Mouse (Mus musculus) hematopoietic stem cell, adult 5-6 weeks (primary cell): ENCODE measurements around the gene Plekhs1. TPM values are rescaled to one million over a fixed set of nuclear protein-coding genes. Genes with fewer than 3 reads are reported as not detected.

Source experiments
- ATAC-seq, 2 experiments: fragments of 125-278 bp in 1 of 2; replicated peaks in 1 of 2; 2 replicates each; pipeline ENCODE4 v1.8.0; 2016 to 2017; ENCODE audit warnings: inconsistent platforms in 2 of 2, mild to moderate bottlenecking in 2 of 2, moderate number of reproducible peaks in 2 of 2, low read depth in 1 of 2, moderate TSS enrichment in 1 of 2; ENCODE audit not compliant: low FRiP score in 2 of 2, poor library complexity in 2 of 2, severe bottlenecking in 2 of 2, insufficient read depth in 1 of 2, low TSS enrichment in 1 of 2
- total RNA-seq: library from RNA; stranded (forward); fragments of 172-1452, 232-1000 nt; gene quantifications from 2 replicates; pipeline ENCODE4 v1.2.3, GENCODE M21; 2017

The Plekhs1 gene
- not detected in 2 replicates for total RNA-seq

- no peak for ATAC-seq
These were observed at the start of gene Plekhs1 for GRCm38 (mm10) chr19:56461522-56462101. Gene Plekhs1 (plus strand): TSS chr19:56461640.

GRCm38 (mm10) chr19:56418404-56418803 is 43.0 kb upstream of the Plekhs1 start:
- ATAC-seq, result no peak

- ATAC-seq, result no peak
These were observed 42.0 kb upstream of the Plekhs1 start for GRCm38 (mm10) chr19:56419452-56419851.

- no peak for ATAC-seq
These were observed 41.1 kb upstream of the Plekhs1 start for GRCm38 (mm10) chr19:56420345-56420744.

- ATAC-seq, result peak in 1 of 2 experiments; percentile 60; a peak in 2 of 4 replicates
These were observed 38.7 kb upstream of the Plekhs1 start for GRCm38 (mm10) chr19:56422476-56423338.

GRCm38 (mm10) chr19:56423370-56423769 is 38.1 kb upstream of the Plekhs1 start:
- no peak for ATAC-seq

GRCm38 (mm10) chr19:56424606-56425395 is 36.6 kb upstream of the Plekhs1 start:
- no peak for ATAC-seq

- no peak for ATAC-seq
These were observed 35.9 kb upstream of the Plekhs1 start for GRCm38 (mm10) chr19:56425492-56425891.

GRCm38 (mm10) chr19:56430369-56430768 is 31.1 kb upstream of the Plekhs1 start:
- ATAC-seq, result no peak

- ATAC-seq, result no peak
These were observed 28.7 kb upstream of the Plekhs1 start for GRCm38 (mm10) chr19:56432706-56433105.

- ATAC-seq, result no peak
These were observed 27.9 kb upstream of the Plekhs1 start for GRCm38 (mm10) chr19:56433581-56433980.

GRCm38 (mm10) chr19:56436380-56436779 is 25.1 kb upstream of the Plekhs1 start:
- no peak for ATAC-seq

GRCm38 (mm10) chr19:56438357-56439071 is 22.9 kb upstream of the Plekhs1 start:
- no peak for ATAC-seq

- no peak for ATAC-seq
These were observed 22.4 kb upstream of the Plekhs1 start for GRCm38 (mm10) chr19:56439072-56439434.

GRCm38 (mm10) chr19:56443445-56443844 is 18.0 kb upstream of the Plekhs1 start:
- no peak for ATAC-seq

GRCm38 (mm10) chr19:56448784-56449183 is 12.7 kb upstream of the Plekhs1 start:
- ATAC-seq, result no peak

GRCm38 (mm10) chr19:56449537-56449936 is 11.9 kb upstream of the Plekhs1 start:
- ATAC-seq, result no peak
